ENCODE assay signal across 35 mouse cellular contexts in the genomic region with DNA sequence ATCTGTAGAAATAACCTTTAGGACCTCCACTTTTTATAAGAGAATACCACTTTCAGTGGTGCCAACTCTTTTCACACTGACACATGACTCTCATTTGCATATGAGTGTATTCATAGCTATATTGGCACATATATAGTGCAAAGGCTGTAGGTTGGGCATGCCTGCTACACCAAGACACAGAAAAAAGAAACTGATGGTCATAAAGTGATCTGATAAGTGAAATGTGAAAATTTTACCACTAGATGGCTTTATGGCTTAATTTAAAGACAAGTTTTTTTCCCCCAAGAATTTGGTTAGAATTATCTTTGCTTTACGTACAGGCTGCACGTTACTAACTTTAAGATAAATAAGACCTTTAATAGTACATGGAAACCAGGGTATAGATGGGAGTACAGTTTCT. TPM values are rescaled to one million over a fixed set of nuclear protein-coding genes. Genes with fewer than 3 reads are reported as not detected.
DNase-seq lines count a peak whose midpoint lies in the region; ATAC-seq and TF ChIP-seq lines count a peak whose summit lies in the region.
"Had no signal": no experiment of that assay in that cellular context is flagged by ENCODE, and none has a peak within 500 bp of the region (broad histone marks: within the 10 kb centered on the region; RNA-seq: fewer than 3 reads in every experiment).

No protein-coding gene starts in this region.

- H3K36me3 ChIP-seq in hindbrain, postnatal 0 days (ENCODE audit: insufficient read depth, low read length): no peaks in the 10 kb centered on the region
- H3K36me3 ChIP-seq in hindbrain, embryonic 13.5 days: peaks cover 27% of the 10 kb centered on the region
- H3K36me3 ChIP-seq in MEL (ENCODE audit: control insufficient read depth in 1 of 2, insufficient read depth in 2 of 2, low read length in 2 of 2): peaks cover 0 to 11% of the 10 kb centered on the region in 2 experiments; a peak in 2 of 4 replicates
- H3K36me3 ChIP-seq: stomach, embryonic 15.5 days had no signal

- ATAC-seq in hindbrain, postnatal 0 days: no peak
- ATAC-seq in hindbrain, embryonic 13.5 days (ENCODE audit: low FRiP score): no peak
- ATAC-seq: forebrain, embryonic 15.5 days; midbrain, embryonic 16.5 days; Patski had no signal

- H3K9me3 ChIP-seq in hindbrain, postnatal 0 days (ENCODE audit: low read length): no peaks in the 10 kb centered on the region
- no peaks in the 10 kb centered on the region for H3K9me3 ChIP-seq in hindbrain, embryonic 13.5 days
- no peaks in the 10 kb centered on the region for H3K9me3 ChIP-seq in MEL (replicated peaks; ENCODE audit: insufficient read depth, low read length)
- H3K9me3 ChIP-seq: embryonic facial prominence, embryonic 13.5 days; forebrain, embryonic 10.5 days; forebrain, embryonic 15.5 days; kidney, embryonic 15.5 days; midbrain, embryonic 10.5 days; neural tube, embryonic 13.5 days; stomach, embryonic 15.5 days had no signal

- peak; percentile 8 for DNase-seq in hindbrain, postnatal 0 days (ENCODE audit: low spot score)
- peak; percentile 36 for DNase-seq in 416B (ENCODE audit: low read depth)
- DNase-seq in MEL (ENCODE audit: low read depth, low spot score): peak; percentile 8
- DNase-seq in naive thymus-derived CD4-positive, alpha-beta T cell, adult 2 months (ENCODE audit: low read depth): peak; percentile 4
- no peak for DNase-seq in cerebellum, adult 18-20 months
- no peak for DNase-seq in yolk sac, embryonic 10.5 days (ENCODE audit: low spot score)
- DNase-seq: adrenal gland, postnatal 10 days; cerebellum, adult 11 months; cerebellum, adult 9-11 months; gastrocnemius, postnatal 10 days; heart, adult 11 months; heart, postnatal 36 days; kidney, adult 18-20 months; kidney, postnatal 25 days; layer of hippocampus, postnatal 36 days; liver; lung, adult 2 months; lung, postnatal 10 days; right cerebral cortex, postnatal 4 days; thymus, postnatal 25 days had no signal

- TF ChIP-seq RAD21 in MEL (IDR thresholded peaks at IDR 0.05; ENCODE audit: low read depth, low read length): no peak; the same call in 1 of the 2 replicates

- no peaks in the 10 kb centered on the region for H3K79me2 ChIP-seq in MEL (ENCODE audit: control insufficient read depth, insufficient read depth, low read length, poor library complexity)

- TF ChIP-seq POLR2A in MEL (IDR thresholded peaks at IDR 0.05; ENCODE audit: control insufficient read depth in 1 of 2, insufficient read depth in 1 of 2, low read depth in 1 of 2, low read length in 2 of 2, poor library complexity in 1 of 2): no peak

- no peak overlapping the region for H3K4me2 ChIP-seq in hindbrain, postnatal 0 days (ENCODE audit: low read depth, low read length)
- H3K4me2 ChIP-seq in hindbrain, embryonic 13.5 days: no peak overlapping the region
- H3K4me2 ChIP-seq: embryonic facial prominence, embryonic 13.5 days; forebrain, embryonic 15.5 days; heart, embryonic 11.5 days; hindbrain, embryonic 14.5 days; kidney, embryonic 15.5 days; neural tube, embryonic 13.5 days; stomach, embryonic 15.5 days had no signal

- peak; percentile 20; the same call in 1 of the 2 replicates for TF ChIP-seq CTCF in hindbrain, postnatal 0 days (IDR thresholded peaks at IDR 0.05; ENCODE audit: low read depth)
- TF ChIP-seq CTCF in MEL (IDR thresholded peaks at IDR 0.05 in 2 of 3, conservative IDR thresholded peaks at IDR 0.05 in 1 of 3; ENCODE audit: control insufficient read depth in 1 of 3, insufficient read depth in 1 of 3, low read depth in 2 of 3, low read length in 3 of 3, poor library complexity in 1 of 3, severe bottlenecking in 1 of 3): no peak; a peak in 1 of 6 replicates

- no peak overlapping the region for H3K9ac ChIP-seq in hindbrain, postnatal 0 days (replicated peaks; ENCODE audit: low read length)
- no peak overlapping the region for H3K9ac ChIP-seq in hindbrain, embryonic 13.5 days
- no peak overlapping the region for H3K9ac ChIP-seq in MEL (ENCODE audit: control insufficient read depth, low read depth, low read length, poor library complexity, severe bottlenecking)
- H3K9ac ChIP-seq: embryonic facial prominence, embryonic 13.5 days; forebrain, embryonic 15.5 days; hindbrain, embryonic 14.5 days; kidney, embryonic 15.5 days; liver, embryonic 14.5 days; neural tube, embryonic 13.5 days; stomach, embryonic 15.5 days had no signal

- H3K4me3 ChIP-seq in hindbrain, postnatal 0 days (ENCODE audit: low read length): no peak overlapping the region
- no peak overlapping the region for H3K4me3 ChIP-seq in hindbrain, embryonic 13.5 days
- H3K4me3 ChIP-seq in MEL (ENCODE audit: control insufficient read depth in 1 of 2, insufficient read depth in 1 of 2, low read depth in 2 of 2, low read length in 2 of 2): no peak overlapping the region
- H3K4me3 ChIP-seq: embryonic facial prominence, embryonic 13.5 days; forebrain, embryonic 10.5 days; forebrain, embryonic 15.5 days; kidney, embryonic 15.5 days; midbrain, embryonic 10.5 days; myocyte; neural tube, embryonic 13.5 days; stomach, embryonic 15.5 days had no signal

- 73% methylated on average over 2 of the region's 2 CpGs for WGBS in hindbrain, postnatal 0 days
- WGBS in hindbrain, embryonic 13.5 days: 97% methylated on average over 2 of the region's 2 CpGs

- H3K4me1 ChIP-seq in hindbrain, postnatal 0 days (ENCODE audit: insufficient read depth, low read length): no peaks in the 10 kb centered on the region
- no peaks in the 10 kb centered on the region for H3K4me1 ChIP-seq in hindbrain, embryonic 13.5 days (replicated peaks)
- H3K4me1 ChIP-seq in MEL (ENCODE audit: control insufficient read depth in 1 of 2, insufficient read depth in 2 of 2, low read length in 2 of 2): no peaks in the 10 kb centered on the region
- H3K4me1 ChIP-seq: embryonic facial prominence, embryonic 13.5 days; forebrain, embryonic 10.5 days; kidney, embryonic 15.5 days; midbrain, embryonic 10.5 days; neural tube, embryonic 13.5 days; stomach, embryonic 15.5 days had no signal

- no peak for TF ChIP-seq EP300 in MEL (IDR thresholded peaks at IDR 0.05; ENCODE audit: low read depth in 1 of 2, low read length in 2 of 2)

- H3K27me3 ChIP-seq in hindbrain, postnatal 0 days (ENCODE audit: insufficient read depth, low read length): no peaks in the 10 kb centered on the region
- no peaks in the 10 kb centered on the region for H3K27me3 ChIP-seq in hindbrain, embryonic 13.5 days
- no peaks in the 10 kb centered on the region for H3K27me3 ChIP-seq in MEL (ENCODE audit: control insufficient read depth in 1 of 2, insufficient read depth in 2 of 2, low read length in 2 of 2)
- H3K27me3 ChIP-seq: embryonic facial prominence, embryonic 13.5 days; forebrain, embryonic 15.5 days; kidney, embryonic 15.5 days; neural tube, embryonic 13.5 days; Patski; stomach, embryonic 15.5 days had no signal

- no peak overlapping the region for H3K27ac ChIP-seq in hindbrain, postnatal 0 days
- no peak overlapping the region for H3K27ac ChIP-seq in hindbrain, embryonic 13.5 days
- H3K27ac ChIP-seq in MEL (ENCODE audit: control insufficient read depth, low read depth, low read length): no peak overlapping the region
- H3K27ac ChIP-seq: embryonic facial prominence, embryonic 13.5 days; forebrain, embryonic 10.5 days; forebrain, embryonic 15.5 days; hindbrain, embryonic 14.5 days; kidney, embryonic 15.5 days; liver, embryonic 14.5 days; macrophage; midbrain, embryonic 10.5 days; neural tube, embryonic 13.5 days; stomach, embryonic 15.5 days had no signal

TF ChIP-seq in MEL, 35 proteins besides CTCF, POLR2A, EP300 and RAD21:
- TF ChIP-seq NRF1 (IDR thresholded peaks at IDR 0.05; ENCODE audit: insufficient read depth, low read depth, low read length, poor library complexity, severe bottlenecking) (no peak), TBP (IDR thresholded peaks at IDR 0.05; ENCODE audit: low read depth, low read length) (no peak), SMC3 (IDR thresholded peaks at IDR 0.05; ENCODE audit: low read depth, low read length) (0 out of 2 replicates have a peak, but pooled peaks have one; percentile 14)

RNA-seq across cellular contexts. Expression of a gene that starts 51.6 kb away (rescaled TPM):
- 132 and 137 TPM in 2 replicates for total RNA-seq in hindbrain, postnatal 0 days (2014; rRNA removed)
- polyA plus RNA-seq in hindbrain, postnatal 0 days (2015; fragmentation: Nextera tagmentation; extraction: Ambion mirVana): 78.9 and 86.1 TPM in 2 replicates
- polyA plus RNA-seq in hindbrain, embryonic 13.5 days (2015; fragmentation: Nextera tagmentation; extraction: Ambion mirVana): 122 and 128 TPM in 2 replicates
- 9.2 and 10.8 TPM in 2 replicates for total RNA-seq in MEL (2012; rRNA removed)
- polyA plus RNA-seq in MEL (2012; ENCODE audit: insufficient read depth in 1 of 2, insufficient read length in 2 of 2, low read depth in 1 of 2, low replicate concordance in 2 of 2, missing spikeins in 1 of 2): 100 to 1,000 TPM in 1 of 2 experiments, 10 to 100 TPM in 1; 13.9 to 423 TPM

RNA-seq across cellular contexts. Expression of a gene that starts 52.2 kb away (rescaled TPM):
- 7.7 and 10.1 TPM in 2 replicates for total RNA-seq in hindbrain, postnatal 0 days (2014; rRNA removed)
- polyA plus RNA-seq in hindbrain, postnatal 0 days (2015; fragmentation: Nextera tagmentation; extraction: Ambion mirVana): 23.1 and 26.3 TPM in 2 replicates
- 25.7 and 26.5 TPM in 2 replicates for polyA plus RNA-seq in hindbrain, embryonic 13.5 days (2015; fragmentation: Nextera tagmentation; extraction: Ambion mirVana)
- total RNA-seq in MEL (2012; rRNA removed): 4.6 and 4.9 TPM in 2 replicates
- 1 to 10 TPM in 1 of 2 experiments, not detected in 1; 7.8 TPM for polyA plus RNA-seq in MEL (2012; ENCODE audit: insufficient read depth in 1 of 2, insufficient read length in 2 of 2, low read depth in 1 of 2, low replicate concordance in 2 of 2, missing spikeins in 1 of 2)

Comparison
In these comparisons a context has a peak if more than half of its experiments do, and no peak if none do; other contexts are left out.
1. DNase-seq: peak in hindbrain, postnatal 0 days (single experiment), 416B (single experiment), MEL (single experiment) and naive thymus-derived CD4-positive, alpha-beta T cell, adult 2 months (single experiment); none in cerebellum, adult 18-20 months (0 of 2) and yolk sac, embryonic 10.5 days (single experiment).